Mouse (Mus musculus) kidney, adult 8-10 months (tissue): ENCODE measurements at regions not wholly inside any gene's neighbourhood (a gene's known extent, or its start where the extent isn't known, plus 50 kb on each side); places are given as distances from the start of the nearest gene placed in this dataset.
A peak's percentile ranks its signal among the peaks of the same experiment; 100 is the strongest.
"Not testable (repeated sequence)": the region's sequence is repeated elsewhere in the genome, so short reads cannot be mapped to it uniquely, and the experiment has no call there.

Source experiments
- DNase-seq, 2 experiments: peaks; one replicate each; pipeline ENCODE4 v3.0.0; 2022

DNA sequence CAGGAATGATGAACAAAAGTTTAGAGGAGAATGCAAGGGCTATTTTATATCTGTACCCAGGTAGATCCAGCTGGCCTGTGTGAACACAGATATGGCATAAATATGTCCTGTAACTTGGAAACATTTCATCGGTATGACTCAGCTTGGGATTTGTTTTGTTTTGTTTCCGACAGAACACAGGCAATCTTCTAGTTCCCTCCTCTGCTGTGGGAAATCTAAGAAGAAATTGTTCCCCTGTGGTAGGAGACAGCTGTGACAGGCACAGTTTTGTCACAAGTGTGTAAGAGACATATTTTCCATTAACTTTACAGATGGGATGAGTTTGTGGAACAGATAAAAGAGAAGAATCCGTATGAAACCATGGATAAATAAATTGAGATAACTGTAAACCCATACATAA lies 687.0 kb downstream of the Tpm3-rs7 start:
- no peak for DNase-seq

DNA sequence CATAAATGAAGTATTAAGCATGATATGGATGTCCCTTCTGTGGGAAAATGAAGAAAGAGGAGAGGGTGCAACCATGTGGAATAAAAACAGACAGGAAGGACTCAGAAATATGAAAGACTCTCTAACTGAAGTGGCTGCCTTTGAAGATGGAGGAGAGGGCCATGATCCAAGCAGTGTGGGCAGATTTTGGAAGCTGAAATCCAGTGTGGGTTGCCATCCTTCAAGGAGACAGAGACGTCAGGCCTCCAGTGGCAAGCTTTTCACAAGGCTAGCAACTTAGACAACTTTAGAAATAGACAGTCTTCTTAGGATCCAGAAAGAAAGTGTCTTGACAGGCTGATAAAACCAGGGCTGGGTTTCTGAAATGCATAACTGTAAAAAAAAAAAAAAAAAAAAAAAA lies 688.0 kb downstream of the Tpm3-rs7 start:
- no peak for DNase-seq

DNA sequence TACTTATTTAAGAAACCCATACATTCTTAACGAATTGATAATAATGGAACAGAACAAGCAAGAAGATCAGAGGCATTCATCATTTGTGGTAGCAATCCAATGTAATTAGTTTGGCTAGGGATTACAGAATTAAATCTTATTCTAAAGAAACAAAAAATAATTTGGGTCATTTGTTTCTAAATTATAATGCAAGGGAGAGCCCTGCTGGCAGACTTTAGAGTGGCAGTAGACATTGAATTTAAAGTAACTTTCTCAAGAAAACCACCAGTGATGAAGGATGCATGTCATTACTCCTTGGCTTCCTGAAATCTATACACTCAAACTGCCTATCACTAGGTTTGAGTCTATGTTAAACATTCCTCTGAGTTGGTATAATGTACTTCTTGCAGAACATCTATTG lies 722.7 kb downstream of the Tpm3-rs7 start:
- DNase-seq: no peak

DNA sequence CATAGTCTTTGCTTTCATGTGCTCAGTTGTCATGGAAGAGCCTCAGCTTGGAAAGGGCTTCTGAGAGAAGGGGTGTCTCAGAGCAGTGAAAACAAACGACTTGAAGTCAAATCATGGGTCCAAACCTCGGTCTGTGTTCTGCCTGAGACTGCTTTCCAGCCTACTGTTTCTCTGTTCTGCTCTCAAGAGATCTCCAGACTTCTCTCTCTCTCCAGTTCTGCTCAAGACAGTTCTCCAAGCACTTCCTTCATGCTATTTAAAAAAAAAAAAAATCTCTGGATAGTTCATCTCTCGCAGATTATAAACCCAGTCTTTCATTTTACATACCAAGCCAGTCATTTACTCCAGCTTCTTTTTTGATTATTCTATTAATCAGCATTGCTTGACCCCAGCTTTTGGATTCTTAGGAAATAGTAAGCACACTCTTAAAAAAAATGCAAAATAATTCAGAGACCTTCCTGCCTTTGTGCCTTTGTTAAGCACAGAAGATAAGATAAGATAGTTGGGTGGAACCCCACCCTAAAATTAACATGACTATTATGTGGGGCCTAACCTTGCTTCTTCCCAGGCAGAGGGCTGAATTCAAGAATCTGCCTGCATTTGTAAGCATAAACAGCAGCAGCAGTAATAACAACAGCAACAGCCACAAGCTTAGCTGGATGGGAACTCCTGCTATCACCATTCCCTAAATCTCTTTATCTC lies 724.4 kb downstream of the Tpm3-rs7 start:
- no peak for DNase-seq

DNA sequence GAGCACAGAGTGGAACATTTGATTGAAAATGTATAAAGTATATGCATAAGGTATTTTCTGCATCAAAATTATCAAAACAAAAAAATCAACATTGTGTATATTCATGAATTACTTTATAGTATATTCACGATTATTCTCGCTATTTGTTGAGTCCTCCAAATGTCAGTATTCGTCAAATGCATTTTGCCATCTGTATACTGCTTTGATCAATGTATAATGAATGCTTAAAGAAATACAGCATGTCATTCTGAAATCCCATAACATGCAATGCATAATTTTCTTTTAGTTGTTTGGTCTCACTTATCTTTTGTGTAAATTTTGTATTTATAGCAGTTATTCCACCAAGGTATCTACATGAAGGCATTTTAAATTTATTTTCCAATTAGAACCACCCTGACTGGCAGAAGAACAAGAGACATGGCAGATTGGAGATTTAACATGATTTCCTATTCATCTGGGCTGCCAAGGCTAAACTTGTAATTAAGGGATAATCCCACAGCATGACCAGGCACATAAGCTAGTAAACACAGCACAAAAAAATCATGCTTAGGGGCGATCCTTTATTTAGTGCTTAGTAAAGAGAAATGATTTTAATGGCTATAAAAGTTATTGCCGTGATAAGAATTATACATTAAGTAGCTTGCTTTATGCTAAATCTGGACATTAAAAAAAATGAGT lies 739.3 kb downstream of the Tpm3-rs7 start:
- DNase-seq: no peak

DNA sequence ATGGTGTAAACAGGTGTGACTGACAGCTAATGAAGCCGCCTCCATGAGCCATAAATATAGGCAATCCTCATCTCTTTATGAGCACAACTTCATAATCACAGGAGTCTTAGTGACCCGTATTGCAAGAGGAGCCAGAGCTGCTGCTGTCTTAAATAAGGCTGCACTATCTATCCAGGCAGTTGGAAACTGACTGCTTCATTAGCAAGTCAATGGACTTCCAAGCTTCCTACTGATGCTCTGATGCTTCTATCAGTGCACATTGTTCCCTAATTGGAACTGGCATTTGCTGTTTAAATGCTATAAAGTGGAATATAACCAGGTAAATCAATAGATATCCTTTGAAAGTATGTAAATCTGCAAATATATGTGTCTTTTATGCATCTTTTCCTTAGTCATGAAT lies 746.9 kb downstream of the Tpm3-rs7 start:
- no peak for DNase-seq

DNA sequence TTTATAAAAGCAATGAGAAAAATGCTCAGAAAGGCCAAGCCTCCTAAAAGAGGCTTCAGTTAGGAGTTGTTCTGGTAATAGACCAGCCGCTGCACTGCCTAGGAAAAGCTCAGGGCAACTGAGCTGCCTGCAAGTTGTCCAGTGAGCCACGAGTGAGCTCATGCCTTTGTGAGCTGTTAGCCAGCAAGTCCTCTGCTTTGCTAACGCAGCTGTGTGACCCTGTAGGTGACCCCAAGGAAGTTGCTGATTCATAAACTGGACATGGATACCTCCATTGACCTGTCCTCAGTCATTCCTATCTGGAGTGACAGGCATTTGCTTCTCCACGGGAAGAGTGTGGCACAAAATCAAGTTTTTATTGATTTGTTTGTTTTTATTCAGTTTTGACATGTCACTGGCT lies 748.2 kb downstream of the Tpm3-rs7 start:
- DNase-seq: no peak

DNA sequence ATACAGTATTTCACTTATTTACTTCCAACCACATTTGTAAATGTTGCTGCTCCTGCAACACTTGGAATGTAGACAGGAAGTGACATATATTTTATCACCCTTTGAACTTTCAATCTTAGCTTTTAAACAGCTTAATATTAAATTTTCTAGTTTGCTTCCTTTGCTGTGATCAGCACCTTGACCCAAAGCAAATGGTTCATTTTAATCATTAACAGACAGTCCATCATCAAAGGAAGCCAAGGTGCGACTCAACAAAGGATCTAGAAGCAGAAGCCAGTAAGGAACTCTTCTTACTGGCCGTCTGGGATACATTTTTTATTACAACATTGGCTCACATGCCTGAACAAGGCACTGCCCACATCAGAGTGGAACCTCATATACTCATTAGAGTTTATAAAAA lies 758.8 kb downstream of the Tpm3-rs7 start:
- peak; percentile 4 to 22 for DNase-seq

DNA sequence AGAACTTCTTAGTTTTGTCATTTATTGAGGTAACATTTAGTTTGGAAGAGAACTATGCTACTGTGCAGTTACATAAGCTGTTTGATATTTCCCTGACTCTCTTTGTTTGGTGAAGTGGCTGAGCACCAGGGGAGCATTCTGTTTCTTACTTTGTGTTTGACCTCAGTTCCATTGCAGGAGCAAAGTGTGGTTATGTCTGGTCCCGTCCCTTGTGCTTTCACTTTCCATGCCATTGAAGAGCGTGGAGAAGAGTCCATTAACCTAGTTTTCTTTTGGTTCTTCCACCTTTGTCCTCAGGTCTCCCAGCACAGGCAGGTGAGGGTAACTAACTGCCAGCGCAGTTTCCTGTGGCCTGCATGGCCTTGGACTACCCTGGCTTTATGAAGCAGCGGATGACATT lies 759.6 kb downstream of the Tpm3-rs7 start:
- no peak for DNase-seq

DNA sequence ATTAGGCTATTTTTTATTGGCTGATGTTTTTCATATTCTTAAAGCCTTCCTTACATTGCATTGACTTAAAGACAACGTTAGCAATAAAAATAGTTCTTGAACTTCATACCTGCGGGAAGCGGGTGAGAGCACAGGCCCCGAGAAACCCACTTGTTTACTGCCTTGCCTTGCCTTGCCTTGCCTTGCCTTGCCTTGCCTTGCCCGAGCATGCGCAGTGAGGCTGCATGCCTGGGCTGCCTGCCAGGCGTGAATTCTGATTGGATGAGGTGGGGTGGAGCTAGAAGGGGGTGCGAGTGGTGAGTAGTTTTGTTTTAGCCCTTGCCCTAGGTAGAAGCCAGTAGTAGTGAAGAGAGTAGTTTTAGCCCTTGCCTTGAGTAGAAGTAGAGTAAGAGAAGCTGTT lies 792.4 kb downstream of the Tpm3-rs7 start:
- no peak for DNase-seq

DNA sequence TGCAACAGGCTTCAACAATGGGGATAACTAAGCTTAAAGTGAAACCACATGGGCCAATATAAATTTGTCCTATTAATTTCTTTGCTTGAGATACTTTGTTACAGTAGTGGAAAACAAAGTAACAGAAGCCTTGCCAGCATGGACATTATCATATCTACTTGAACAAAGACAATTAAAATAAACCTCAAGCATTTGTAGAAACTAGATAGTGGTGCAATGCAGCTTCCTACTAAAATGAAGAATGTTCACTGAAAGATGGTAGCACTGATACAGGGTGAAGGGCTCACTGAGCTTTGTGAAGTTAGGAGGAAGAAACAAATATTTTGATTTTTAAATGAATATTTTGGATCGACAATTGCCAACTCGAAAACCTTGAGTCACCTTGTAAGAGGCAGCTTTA lies 814.1 kb downstream of the Tpm3-rs7 start:
- DNase-seq: no peak

DNA sequence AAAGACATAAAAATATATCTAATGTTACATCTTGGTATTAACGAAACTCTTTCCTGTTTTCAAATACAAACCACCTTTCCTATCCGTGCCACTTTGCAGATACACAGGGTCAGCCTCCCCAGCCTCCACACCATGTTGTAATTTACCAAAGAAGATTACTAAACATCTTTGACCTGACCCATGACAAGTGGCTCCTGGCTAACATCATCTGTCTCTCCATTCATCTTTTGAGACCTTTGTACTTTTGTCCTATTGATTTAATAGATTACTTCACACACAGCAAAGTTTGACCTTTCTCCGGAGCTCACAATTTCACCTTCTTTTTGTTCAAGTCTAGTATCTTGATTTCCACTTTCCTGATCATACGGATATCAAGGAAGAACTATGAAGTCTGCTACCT lies 851.6 kb downstream of the Tpm3-rs7 start:
- no peak for DNase-seq

DNA sequence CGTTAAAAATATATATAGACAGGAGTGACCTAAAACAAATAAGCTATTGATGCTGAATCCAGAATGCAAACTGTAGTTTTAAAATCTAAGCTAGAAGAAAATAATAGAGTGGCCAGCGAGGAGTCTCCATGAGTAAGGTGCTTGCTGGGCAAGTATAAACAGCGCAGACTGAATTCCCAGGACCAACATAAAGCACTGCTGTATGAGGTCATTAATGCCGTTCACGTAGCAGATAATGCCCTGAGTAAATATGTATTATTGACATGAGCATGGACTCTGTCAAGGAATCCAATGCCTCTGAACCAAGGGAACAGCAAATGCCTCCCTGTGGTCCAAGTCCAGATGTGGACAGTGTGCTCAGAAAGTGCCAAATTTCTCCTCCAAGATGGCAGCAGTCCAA lies 876.4 kb upstream of the Gpc5 start:
- no peak for DNase-seq

DNA sequence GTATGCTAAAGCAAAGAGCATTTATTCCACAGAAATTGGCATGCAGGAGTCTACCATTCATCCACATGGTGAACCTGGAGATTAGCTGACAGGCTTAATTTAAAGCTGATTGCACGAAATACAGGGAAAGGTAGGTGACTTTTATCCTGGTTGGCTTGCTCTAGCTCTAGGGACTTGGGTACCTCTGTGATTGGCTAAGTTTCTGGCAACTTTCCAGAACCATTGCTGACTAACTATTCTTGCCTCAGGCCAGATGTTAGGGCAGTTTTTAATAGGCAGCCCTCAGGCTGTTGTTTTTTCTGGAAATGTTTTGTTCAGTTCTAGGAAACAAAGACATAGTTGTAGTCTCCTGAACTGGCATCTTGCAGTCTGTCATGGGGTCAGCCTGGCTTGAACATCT lies 871.1 kb upstream of the Gpc5 start:
- no peak for DNase-seq

DNA sequence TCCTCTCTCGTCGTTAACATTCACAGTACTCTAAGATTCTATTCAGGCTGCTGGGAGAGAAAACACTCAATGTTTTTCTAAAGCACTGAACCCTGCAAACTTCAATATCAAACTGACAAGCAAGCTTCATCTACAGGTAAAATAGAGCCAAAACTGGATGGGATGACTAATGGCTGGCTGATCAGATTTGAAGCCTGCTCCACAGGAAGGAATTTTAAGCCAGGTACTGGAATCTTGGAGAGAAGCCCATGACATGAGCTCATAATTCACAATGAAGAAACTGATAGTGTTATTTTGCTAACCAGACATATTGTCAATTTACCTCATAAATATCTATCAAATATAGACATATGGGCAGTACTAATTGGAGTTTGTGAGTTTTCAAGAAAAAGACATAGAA lies 861.3 kb upstream of the Gpc5 start:
- DNase-seq: no peak

DNA sequence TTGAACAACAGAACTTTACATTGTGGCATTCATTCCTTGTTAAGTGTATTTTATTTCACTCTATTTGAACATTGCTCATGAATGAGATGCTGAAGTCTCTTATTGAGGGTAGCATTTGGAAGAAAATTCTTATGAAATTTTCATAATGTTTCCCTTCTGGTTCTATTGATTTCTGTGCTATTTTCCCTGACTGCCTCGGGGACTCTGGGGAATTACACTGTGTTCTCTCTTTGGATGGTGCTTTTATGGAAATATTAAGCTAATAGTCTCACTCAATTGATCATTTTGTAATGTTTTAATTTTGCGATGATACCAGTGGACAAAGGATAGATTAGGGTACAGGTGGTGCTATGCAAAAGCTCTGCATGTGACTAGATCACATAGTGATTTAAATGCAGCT lies 837.0 kb upstream of the Gpc5 start:
- DNase-seq: no peak

DNA sequence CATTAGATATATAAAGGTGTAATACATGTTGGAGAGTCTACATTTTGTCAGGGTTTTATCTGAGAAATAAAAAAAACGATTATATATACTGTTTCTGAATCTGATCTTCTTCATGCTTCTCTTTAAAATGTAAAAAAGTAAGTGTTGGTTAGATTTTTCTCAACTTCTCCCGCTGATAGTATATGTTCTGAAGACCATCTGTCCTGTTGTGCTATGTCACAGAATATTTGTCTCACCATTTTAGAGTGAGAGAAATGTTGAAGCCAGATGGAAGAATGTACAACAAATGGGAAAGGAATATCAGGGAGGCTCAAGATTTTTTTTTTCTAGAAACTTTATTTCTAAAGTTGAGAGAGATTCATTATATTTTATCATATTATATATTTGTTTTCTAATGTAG lies 830.4 kb upstream of the Gpc5 start:
- DNase-seq: no peak

DNA sequence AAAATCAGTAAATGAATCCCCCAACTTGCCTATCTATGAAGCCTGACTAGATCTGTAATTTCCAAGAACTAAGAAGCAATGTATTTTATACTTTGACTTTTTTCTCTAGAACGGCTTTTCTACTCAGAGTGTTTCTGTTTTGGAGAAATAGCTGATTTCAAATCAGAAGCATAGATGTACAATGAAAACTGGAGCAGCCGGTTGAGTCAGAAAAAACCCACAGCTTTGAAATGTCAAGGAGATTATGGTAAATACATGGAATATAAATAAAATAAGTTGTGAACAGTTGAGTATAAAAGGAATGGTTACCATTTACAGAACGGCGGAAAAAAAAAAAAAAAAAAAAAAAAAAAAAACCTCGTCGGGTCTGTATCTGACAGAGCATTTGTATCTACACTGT lies 791.4 kb upstream of the Gpc5 start:
- DNase-seq: no peak

DNA sequence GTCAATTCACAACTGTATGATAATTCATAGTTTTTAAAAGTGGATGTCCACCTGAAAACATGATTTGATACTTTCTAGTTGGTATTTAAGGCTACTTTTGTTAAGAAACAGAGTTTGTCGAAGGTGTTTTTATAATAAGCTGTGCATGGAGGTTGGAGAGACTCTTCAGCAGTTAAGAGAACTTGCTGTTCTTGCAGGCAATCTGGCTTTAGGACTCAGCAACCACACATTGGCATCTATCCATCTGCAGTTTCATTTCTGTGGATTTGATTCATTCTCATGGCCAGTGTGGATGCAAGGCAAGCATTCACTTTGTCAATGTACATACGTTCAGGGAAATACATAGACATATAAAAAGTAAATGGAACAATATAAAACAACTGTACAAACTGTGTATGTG lies 784.5 kb upstream of the Gpc5 start:
- DNase-seq: no peak

DNA sequence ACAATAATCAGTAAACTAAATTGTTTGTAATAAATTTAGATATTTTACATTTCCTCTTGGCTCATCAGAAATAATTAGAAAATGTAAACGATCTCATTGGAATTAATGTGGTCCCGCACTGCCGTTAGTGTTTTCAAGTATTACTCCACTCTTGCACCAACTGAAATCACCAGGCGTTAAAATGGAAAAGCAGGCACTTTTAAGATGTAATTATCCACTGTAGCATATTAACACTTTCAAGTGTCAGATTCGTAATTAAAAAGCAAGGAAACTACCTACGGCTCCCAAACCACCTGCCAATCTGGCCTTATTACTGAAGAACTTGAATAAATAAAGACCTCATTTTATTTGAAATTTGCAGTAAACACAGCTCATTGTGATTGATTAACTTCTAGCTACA lies 759.4 kb upstream of the Gpc5 start:
- DNase-seq: no peak

DNA sequence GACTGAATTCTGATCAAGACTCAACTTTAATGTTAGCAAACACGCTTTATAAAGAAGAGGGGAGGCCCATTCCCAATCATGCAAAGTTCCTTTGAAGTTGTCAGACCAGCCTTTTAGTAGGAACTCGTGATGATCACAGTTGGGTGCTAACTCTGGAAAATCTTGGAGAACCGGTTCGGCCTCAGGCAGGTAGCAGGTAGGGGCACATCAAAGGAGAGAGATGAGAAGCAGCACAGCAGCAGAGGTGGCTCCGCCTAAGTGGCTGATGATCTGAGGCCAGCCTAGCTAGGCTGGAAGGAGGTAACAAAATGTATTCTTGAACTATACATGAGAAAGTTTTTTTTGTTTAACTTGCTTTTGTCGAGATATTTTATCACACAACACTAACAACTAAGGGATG lies 742.7 kb upstream of the Gpc5 start:
- DNase-seq: no peak

DNA sequence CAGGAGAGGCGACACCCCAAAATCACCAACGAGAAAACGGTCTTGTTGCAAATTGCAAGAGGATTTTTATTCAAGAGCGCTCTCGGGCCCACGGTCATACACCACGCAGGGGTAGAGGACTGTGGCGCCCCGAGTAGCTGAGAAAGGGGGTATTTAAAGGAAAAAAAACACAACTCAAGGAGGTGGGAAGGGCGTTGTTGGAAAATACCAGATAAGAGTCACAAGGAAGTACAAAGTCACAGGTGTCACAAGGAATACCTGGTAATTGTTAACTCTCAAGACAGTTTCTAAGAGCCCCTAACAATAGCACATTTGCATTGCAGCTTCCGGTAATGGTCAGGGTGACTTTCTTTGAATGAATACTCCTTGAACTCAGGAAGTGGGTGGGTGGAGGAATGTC lies 742.2 kb upstream of the Gpc5 start:
- DNase-seq: not testable (repeated sequence)

DNA sequence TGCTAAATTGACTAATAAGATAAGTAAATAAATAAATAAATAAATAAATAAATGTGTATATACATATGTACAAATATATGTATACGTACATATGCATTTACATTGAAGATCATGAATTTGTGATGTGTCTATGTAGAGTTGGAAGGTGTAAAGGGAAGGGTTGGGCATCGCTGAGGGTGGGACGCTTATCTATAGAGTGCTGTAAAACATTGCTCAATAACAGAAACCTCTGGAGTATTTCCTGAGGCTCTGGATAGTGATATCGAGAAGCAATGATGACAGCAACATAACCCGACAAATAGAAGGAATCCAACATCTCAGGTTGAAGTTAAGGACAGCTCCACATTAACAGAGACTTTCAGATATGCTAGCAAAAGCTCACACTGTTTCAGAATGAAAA lies 739.7 kb upstream of the Gpc5 start:
- no peak for DNase-seq

DNA sequence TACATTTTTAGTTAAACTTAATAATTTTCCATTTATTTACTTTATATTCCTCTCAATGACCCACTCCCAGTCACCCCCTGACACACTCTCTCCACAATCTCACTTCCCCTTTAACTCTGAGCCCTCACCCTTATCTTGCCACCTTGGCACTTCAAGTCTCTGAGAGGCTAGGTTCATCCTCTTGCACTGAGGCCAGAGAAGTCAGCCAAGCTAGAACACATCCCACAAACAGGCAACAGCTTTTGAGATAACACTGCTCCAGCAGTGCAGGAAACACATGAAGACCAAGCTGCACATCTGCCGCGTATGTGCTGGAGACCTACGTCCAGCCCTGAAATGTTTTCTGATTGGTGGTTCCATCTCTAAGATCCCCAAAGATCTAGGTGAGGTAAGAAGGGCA lies 717.2 kb upstream of the Gpc5 start:
- no peak for DNase-seq

DNA sequence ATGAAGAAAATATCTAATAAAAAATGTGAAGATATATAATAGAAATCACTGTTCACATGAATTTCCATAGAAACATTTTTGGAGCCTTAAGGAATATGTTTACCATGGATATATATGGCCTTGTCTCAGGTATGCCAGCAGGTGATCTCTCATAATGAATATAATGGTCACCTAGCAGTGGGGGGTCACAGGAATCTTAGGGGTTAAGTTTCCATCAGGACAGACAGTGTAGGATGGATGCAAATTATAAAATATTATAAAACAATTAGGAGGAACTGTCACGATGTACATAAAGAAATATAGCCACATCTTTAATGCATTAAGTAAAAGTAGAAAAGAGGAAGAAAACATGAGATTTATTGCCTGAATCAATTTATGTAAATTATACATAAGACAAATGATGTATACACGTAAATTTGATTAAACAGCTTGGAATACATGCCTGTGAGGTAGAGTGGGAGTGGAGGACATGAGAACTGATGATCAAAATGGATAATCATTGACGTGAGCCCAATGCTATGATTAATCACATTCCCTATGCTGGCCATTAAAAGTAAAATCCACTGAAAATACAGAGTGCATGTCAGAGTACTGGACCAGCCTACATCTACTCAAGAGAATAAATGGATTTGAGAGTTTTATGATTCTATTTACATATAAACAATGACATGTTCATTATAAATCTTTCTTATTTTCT lies 693.0 kb upstream of the Gpc5 start:
- no peak for DNase-seq
